Mouse (Mus musculus): ENCODE measurements at regions not wholly inside any gene's neighbourhood (a gene's known extent, or its start where the extent isn't known, plus 50 kb on each side); places are given as distances from the start of the nearest gene placed in this dataset.

DNA sequence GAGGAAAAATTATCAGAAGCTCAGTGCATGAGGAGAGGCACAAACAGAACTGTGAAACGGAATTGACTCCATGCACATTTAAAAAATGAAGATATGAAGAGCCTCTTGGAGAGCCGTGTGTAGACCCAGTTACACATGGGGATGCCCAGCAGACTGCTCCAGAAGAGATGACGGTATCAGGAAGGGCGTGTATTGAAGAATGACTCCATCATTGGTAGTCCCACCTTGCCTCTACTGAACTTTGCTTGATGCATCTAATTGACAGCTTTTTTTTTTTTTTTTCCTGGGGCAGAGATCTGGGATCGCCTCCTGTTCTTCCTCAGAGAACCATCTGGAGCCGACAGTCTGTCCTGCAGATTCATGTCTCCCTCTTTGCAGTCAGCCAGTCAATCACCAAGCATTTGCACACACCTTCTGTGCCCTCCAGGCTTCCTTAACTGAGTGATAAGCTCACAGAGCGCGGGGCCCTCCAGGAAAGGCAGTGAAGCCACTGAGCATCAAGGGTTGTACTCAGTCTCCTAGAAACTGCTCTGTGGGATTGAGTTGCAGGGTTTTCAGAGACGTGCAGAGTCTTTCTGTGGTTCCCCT, 57.6 kb upstream of the D1Pas1 start:
- DNase-seq: peak; percentile 13

- DNase-seq: no peak
Observed at GRCm38 (mm10) chr1:186909073-186909472, 58.1 kb upstream of the D1Pas1 start.

- DNase-seq: no peak
Observed at GRCm38 (mm10) chr1:186907409-186908170, 59.6 kb upstream of the D1Pas1 start.

DNA sequence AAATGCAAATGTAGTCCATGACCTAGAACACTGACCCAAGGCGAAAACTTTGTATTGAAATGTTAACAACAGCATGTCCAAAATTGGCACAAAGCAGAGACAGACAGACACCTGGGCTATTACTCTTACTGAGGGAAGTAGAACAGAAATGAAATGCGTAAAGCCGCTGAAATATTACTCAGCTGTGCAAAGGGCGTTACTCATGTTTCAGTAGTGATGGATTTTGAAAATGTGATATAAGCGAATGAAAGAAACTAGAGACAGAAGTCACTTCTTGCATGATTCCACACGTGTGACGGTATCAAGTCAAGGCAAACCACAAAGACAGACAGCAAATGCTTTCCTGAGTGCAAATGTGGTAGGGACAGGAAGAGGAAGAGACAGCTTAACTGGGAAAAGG, 61.3 kb upstream of the D1Pas1 start:
- DNase-seq: no peak

DNA sequence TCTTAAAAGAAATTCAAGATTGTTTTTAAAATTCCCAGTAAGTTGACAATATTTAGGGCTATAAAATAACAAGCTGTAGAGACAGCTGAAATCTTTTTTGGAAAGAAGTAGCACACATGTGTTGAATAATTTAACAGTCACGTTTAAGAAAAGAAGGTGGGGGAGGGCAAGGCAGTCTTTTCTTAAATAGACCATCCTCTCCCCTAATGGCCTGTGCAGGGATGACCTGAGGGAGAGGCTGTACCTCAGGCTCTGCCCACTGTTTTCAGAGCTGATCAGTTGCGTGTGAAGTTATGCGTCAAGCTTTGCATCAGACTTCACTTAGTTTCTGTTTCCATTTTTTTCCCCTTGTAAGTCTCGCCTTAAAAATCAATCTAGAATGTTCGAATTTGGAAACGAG, 65.7 kb upstream of the D1Pas1 start:
- DNase-seq: no peak

GRCm38 (mm10) chr1:186898203-186898602, 69.0 kb upstream of the D1Pas1 start:
- DNase-seq: no peak

DNA sequence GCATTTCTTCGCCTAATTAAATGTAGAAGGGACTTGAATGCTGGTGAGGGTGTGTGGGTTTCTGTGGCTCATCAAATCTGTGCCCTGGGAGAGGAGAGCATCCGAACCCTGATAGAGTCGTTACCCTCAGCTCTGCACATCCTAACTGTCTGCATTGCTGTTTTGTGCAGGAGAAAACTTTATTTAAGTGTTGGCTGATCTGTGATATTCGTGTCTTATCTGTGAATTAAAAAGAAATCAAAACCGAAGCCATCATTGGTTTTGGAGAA, 77.7 kb upstream of the D1Pas1 start:
- DNase-seq: no peak

DNA sequence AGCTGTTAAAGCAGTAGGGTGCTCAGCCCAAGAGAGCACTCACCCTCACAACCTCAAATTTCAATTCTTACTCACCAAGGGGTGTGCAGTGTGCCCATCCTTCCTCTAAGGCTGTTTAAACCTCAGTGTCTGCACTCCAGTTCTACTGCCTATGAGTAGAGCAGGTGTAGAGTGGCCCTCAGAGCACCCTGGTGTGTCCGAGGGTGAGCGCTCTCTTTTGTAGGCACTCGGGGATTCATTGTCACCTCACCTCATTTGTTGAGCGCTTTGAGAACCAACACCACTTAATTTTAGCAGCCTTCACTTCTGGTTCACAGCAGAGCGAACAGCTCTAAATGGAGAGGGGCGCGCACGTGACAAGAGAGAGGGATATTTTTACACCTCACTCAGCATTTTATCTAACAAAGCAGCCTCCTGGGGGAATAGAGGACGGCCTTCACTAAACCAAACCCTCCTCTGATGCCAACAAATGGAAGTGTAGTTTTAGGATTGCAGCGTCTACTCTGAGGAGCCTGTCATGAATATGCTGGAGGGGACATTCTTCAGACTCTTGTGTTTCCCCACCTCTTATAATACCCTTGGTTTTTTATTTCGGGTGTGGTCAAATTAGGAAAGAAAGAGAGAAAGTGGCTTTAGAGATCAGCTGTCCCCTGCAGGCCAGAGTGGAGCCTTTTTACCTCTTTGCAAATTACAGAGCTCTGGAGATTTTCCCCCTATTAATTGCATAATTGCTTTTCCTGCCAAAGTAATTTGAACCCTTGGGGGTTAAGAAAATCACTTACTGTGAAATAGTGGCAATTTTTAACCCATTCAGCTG, 78.2 kb upstream of the D1Pas1 start:
- DNase-seq: no peak

DNA sequence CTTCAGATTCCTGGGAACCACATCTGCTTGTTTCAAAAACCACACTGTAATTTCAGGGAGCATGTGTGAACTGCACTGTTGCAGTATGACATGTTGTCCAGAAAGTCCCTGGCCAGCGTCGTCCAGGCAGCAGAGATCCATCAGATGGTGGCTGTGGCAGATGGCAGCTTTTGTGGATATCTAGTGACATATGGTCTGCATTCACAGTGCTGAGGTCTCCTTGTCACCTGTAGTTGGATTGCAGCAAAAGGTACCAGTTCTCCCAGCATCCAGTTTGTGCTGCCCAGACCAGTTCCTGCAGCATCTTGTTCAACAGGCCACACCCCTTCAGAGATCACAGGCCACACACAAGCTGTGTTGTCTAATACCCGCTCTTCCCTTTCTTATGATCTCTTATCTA, 80.1 kb upstream of the D1Pas1 start:
- no peak for DNase-seq

- DNase-seq: no peak
Observed at GRCm38 (mm10) chr1:186880391-186880790, 86.8 kb upstream of the D1Pas1 start.

DNA sequence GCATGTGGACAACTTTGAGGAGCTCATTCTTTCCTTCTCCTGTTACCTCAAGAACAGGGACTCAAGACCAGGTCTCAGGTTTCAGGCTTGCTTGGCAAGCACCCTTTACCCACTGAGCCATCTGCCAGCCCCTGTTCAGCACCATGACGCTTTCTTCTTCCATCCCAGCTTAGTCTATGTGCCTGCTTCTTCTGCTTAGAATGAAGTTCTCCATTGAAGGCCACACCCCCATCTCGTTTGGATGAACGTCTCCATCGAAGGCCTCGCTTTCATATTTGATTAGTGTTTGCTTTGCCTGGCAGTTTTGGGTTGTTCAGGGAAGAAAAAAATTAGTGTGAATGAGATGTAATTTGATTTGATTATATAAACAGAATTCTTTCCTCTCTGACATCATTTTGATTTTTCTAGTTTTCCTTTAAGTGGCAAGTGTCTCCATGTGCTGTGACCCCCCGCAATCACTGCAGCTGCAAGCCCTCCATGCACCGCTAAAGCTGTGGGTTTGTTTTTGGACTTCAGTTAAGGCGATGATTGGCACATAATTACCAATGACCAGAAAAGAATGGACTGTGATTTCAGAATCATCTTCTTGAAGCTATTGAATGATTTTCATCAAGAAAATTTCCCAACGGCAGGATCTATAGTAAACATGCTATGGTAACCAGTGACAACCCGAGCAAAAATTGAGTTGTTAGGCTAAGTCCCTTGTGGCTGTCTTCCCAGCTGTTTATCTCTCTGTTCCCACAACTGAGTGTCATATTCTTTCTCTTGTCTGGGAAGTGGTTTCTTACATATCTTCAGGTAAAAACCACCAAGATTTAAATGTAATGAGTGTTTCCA, 106.4 kb upstream of the D1Pas1 start:
- DNase-seq: no peak

- no peak for DNase-seq
Observed at GRCm38 (mm10) chr1:186858285-186858684, 108.9 kb upstream of the D1Pas1 start.

- peak; percentile 14 for DNase-seq
Observed at GRCm38 (mm10) chr1:186855474-186856036, 106.4 kb upstream of the Rrp15 start.

DNA sequence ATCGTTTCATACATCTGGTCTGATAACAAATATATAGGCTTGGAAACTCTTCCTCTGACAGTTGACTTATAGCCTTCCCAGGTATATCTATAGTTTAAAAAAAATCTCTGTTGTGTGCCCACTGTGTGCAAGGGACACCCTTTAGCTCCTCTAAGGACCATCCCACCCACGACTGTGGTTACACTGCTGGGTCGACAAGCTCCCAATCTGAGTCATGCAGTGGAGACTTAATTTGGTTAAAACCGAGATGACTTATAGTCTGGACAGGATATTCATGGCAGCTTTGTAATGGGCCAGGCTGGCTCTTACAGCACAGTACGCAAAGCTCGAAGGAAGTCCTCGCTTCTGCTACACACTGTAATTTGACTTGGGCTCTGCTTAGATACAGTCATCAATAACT, 96.1 kb upstream of the Rrp15 start:
- no peak for DNase-seq

GRCm38 (mm10) chr1:186833896-186834800, 85.0 kb upstream of the Rrp15 start:
- no peak for DNase-seq

- no peak for DNase-seq
Observed at GRCm38 (mm10) chr1:186833441-186833895, 84.3 kb upstream of the Rrp15 start.

DNA sequence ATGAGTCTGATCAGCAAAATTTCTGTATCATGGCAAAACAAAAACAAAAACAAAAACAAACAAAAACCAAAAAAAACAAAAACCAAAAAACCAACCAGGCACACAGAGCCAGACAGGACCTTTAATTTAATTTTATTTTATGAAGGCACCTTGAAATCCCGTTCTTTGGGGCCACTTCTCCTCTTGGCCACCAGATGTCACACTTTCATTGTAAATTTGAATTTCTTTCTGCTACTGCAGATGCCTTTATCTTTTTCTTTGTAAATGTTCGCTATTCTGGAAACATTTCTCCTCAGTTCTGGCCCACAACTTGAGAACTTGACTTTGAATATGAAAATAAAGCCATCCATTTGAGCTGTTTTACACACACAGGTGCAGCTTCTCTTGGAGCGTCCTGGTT, 78.6 kb upstream of the Rrp15 start:
- DNase-seq: peak; percentile 6

- no peak for DNase-seq
Observed at GRCm38 (mm10) chr1:186808192-186808960, 59.2 kb upstream of the Rrp15 start.

- no peak for DNase-seq
Observed at GRCm38 (mm10) chr1:186804451-186804850, 55.3 kb upstream of the Rrp15 start.

Measured in layer of hippocampus, adult 9-11 months (tissue).